ENCODE assay signal across 9 mouse cellular contexts in the genomic region with DNA sequence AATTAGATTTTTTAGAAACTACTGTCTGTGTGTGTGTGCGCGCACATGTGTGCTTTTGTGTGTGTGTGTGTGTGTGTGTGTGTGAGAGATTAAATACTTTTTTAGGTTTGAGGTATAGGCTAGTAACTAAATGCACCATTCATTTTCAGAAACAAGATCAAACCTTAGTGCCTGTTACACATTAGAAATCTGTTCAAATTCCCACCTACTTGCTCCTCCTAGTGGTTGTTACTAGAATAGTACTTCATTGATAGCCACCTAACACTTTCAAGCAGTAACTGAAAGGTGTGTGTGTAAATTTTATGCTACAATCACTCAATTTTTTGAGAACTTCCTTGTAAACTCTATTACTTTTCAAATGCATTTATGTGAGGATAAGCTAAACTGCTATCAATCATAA. TPM values are rescaled to one million over a fixed set of nuclear protein-coding genes. Genes with fewer than 3 reads are reported as not detected.
A peak's percentile ranks its signal among the peaks of the same experiment; 100 is the strongest.
DNase-seq lines count a peak whose midpoint lies in the region; ATAC-seq lines count a peak whose summit lies in the region.
"Had no signal": no experiment of that assay in that cellular context is flagged by ENCODE, and none has a peak within 500 bp of the region (broad histone marks: within the 10 kb centered on the region; RNA-seq: fewer than 3 reads in every experiment).

No protein-coding gene starts in this region.

- no peak overlapping the region for H3K4me3 ChIP-seq in hindbrain, embryonic 11.5 days (ENCODE audit: low read depth, low read length)
- H3K4me3 ChIP-seq in hindbrain, embryonic 10.5 days: no peak overlapping the region
- H3K4me3 ChIP-seq: embryonic facial prominence, embryonic 12.5 days had no signal

- no peak overlapping the region for H3K4me2 ChIP-seq in hindbrain, embryonic 11.5 days (replicated peaks; ENCODE audit: low read depth, low read length)
- H3K4me2 ChIP-seq: embryonic facial prominence, embryonic 12.5 days had no signal

- DNase-seq in hindbrain, embryonic 11.5 days (ENCODE audit: low spot score): peak; percentile 62
- no peak for DNase-seq in hindbrain, embryonic 10.5 days (ENCODE audit: low spot score)
- DNase-seq in ES-CJ7 (ENCODE audit: low read depth, low spot score): peak; percentile 63
- peak; percentile 56 for DNase-seq in splenic B cell, adult 2 months (ENCODE audit: low read depth, low spot score)
- DNase-seq in kidney, postnatal 14 days: no peak
- DNase-seq in adrenal gland, postnatal 25 days: no peak

- H3K27me3 ChIP-seq in hindbrain, embryonic 11.5 days (ENCODE audit: control insufficient read depth, insufficient read depth, low read length): no peaks in the 10 kb centered on the region
- H3K27me3 ChIP-seq in hindbrain, embryonic 10.5 days (ENCODE audit: insufficient read depth, poor library complexity, severe bottlenecking): no peaks in the 10 kb centered on the region
- H3K27me3 ChIP-seq in splenic B cell, adult 2 months (ENCODE audit: control insufficient read depth, insufficient read depth, low read length, poor library complexity, severe bottlenecking): no peaks in the 10 kb centered on the region
- H3K27me3 ChIP-seq: embryonic facial prominence, embryonic 12.5 days had no signal

- no peaks in the 10 kb centered on the region for H3K4me1 ChIP-seq in hindbrain, embryonic 11.5 days (replicated peaks; ENCODE audit: control insufficient read depth, insufficient read depth, low read length)
- peaks cover 12% of the 10 kb centered on the region for H3K4me1 ChIP-seq in hindbrain, embryonic 10.5 days (replicated peaks)

- H3K9ac ChIP-seq in hindbrain, embryonic 11.5 days (ENCODE audit: low read depth, low read length): no peak overlapping the region
- H3K9ac ChIP-seq: embryonic facial prominence, embryonic 12.5 days had no signal

- peak; percentile 20; the same call in 1 of the 2 replicates for ATAC-seq in hindbrain, embryonic 11.5 days (ENCODE audit: low FRiP score)
- ATAC-seq in common myeloid progenitor, adult 5-6 weeks (replicated peaks; ENCODE audit: low read depth, poor library complexity, severe bottlenecking): peak; percentile 74
- ATAC-seq in inflammation-experienced regulatory T-cells, adult 6 months: peak; percentile 87

- H3K36me3 ChIP-seq in hindbrain, embryonic 11.5 days (ENCODE audit: control insufficient read depth, insufficient read depth, low read length): no peaks in the 10 kb centered on the region
- H3K36me3 ChIP-seq in hindbrain, embryonic 10.5 days: no peaks in the 10 kb centered on the region
- no peaks in the 10 kb centered on the region for H3K36me3 ChIP-seq in splenic B cell, adult 2 months (ENCODE audit: control insufficient read depth, insufficient read depth, low read length, poor library complexity, severe bottlenecking)
- H3K36me3 ChIP-seq: embryonic facial prominence, embryonic 12.5 days had no signal

- H3K27ac ChIP-seq in hindbrain, embryonic 11.5 days (ENCODE audit: low read depth, low read length): no peak overlapping the region
- no peak overlapping the region for H3K27ac ChIP-seq in hindbrain, embryonic 10.5 days
- H3K27ac ChIP-seq: embryonic facial prominence, embryonic 12.5 days had no signal

- 96% methylated on average over 2 of the region's 2 CpGs for WGBS in hindbrain, embryonic 11.5 days
- 98% methylated on average over 2 of the region's 2 CpGs for WGBS in hindbrain, embryonic 10.5 days

- H3K9me3 ChIP-seq in hindbrain, embryonic 11.5 days (ENCODE audit: control insufficient read depth, low read length): no peaks in the 10 kb centered on the region
- no peaks in the 10 kb centered on the region for H3K9me3 ChIP-seq in hindbrain, embryonic 10.5 days
- H3K9me3 ChIP-seq: embryonic facial prominence, embryonic 12.5 days had no signal

RNA-seq across cellular contexts. Expression of gene B3galt2, which starts 3.8 kb away (rescaled TPM):
- 1.2 and 2.1 TPM in 2 replicates for polyA plus RNA-seq in hindbrain, embryonic 11.5 days (2014; fragmentation: Nextera tagmentation; extraction: Ambion mirVana)
- polyA plus RNA-seq in hindbrain, embryonic 10.5 days (2016; fragmentation: Nextera tagmentation; extraction: Ambion mirVana): 0.44 and 0.50 TPM in 2 replicates
- 0.18 TPM in 1 of 2 replicates, not detected in the other for total RNA-seq in common myeloid progenitor, adult 5-6 weeks (2017)
- under 1 TPM; 0.44 to 0.86 (median 0.61) TPM for polyA plus RNA-seq in inflammation-experienced regulatory T-cells, adult 6 months (2017; shearing (Covaris generic))
- 4.4 and 4.6 TPM in 2 replicates for total RNA-seq in adrenal gland, postnatal 25 days (2021)

RNA-seq across cellular contexts. Expression of gene Cdc73, which starts 58.5 kb away (rescaled TPM):
- polyA plus RNA-seq in hindbrain, embryonic 11.5 days (2014; fragmentation: Nextera tagmentation; extraction: Ambion mirVana): 25.8 and 25.9 TPM in 2 replicates
- polyA plus RNA-seq in hindbrain, embryonic 10.5 days (2016; fragmentation: Nextera tagmentation; extraction: Ambion mirVana): 27.9 and 34.6 TPM in 2 replicates
- 13.2 and 24.6 TPM in 2 replicates for total RNA-seq in common myeloid progenitor, adult 5-6 weeks (2017)
- polyA plus RNA-seq in inflammation-experienced regulatory T-cells, adult 6 months (2017; shearing (Covaris generic)): 10 to 100 TPM; 17.7 to 21.5 (median 17.9) TPM
- 98.2 and 110 TPM in 2 replicates for total RNA-seq in adrenal gland, postnatal 25 days (2021)

Comparison
In these comparisons a context has a peak if more than half of its experiments do, and no peak if none do; other contexts are left out.
1. DNase-seq: peak in hindbrain, embryonic 11.5 days (single experiment), ES-CJ7 (single experiment) and splenic B cell, adult 2 months (single experiment); none in hindbrain, embryonic 10.5 days (single experiment), kidney, postnatal 14 days (single experiment) and adrenal gland, postnatal 25 days (single experiment).
2. ATAC-seq: peak in every context shown above with its lines; median percentile 87 in inflammation-experienced regulatory T-cells, adult 6 months; 74 in common myeloid progenitor, adult 5-6 weeks; 20 in hindbrain, embryonic 11.5 days.